Mouse (Mus musculus): ENCODE measurements around the gene 4930595D18Rik. TPM values are rescaled to one million over a fixed set of nuclear protein-coding genes. Genes with fewer than 3 reads are reported as not detected.
A peak's percentile ranks its signal among the peaks of the same experiment; 100 is the strongest.

4930595D18Rik gene
- polyA plus RNA-seq, 1 experiment from 2014 or later: not detected

- H3K9me3 ChIP-seq (replicated peaks; ENCODE audit: control insufficient read depth, low read length, poor library complexity, severe bottlenecking): no peaks in the 10 kb centered on the region
- H3K4me3 ChIP-seq (ENCODE audit: low read depth, low read length): no peak overlapping the region
- H3K4me1 ChIP-seq (ENCODE audit: control insufficient read depth, insufficient read depth, low read length): peaks cover 21% of the 10 kb centered on the region
- 0 out of 2 replicates have a peak, but pooled peaks have one; percentile 21 for ATAC-seq
- H3K4me2 ChIP-seq (ENCODE audit: low read length): peak overlapping the region; percentile 27; the same call in 1 of the 2 replicates
- H3K27ac ChIP-seq (ENCODE audit: low read length): peak overlapping the region; percentile 67
- H3K27me3 ChIP-seq (ENCODE audit: control insufficient read depth, insufficient read depth, low read depth, low read length): no peaks in the 10 kb centered on the region
- 29% methylated on average over 3 of the region's 3 CpGs for WGBS
- H3K9ac ChIP-seq (ENCODE audit: low read depth, low read length): no peak overlapping the region
- H3K36me3 ChIP-seq (ENCODE audit: control insufficient read depth, insufficient read depth, low read length): no peaks in the 10 kb centered on the region
These were observed 19.7 kb upstream of the 4930595D18Rik start for GRCm38 (mm10) chr12:111203945-111204344.

- Histone ChIP-seq H3K4me2 (ENCODE audit: low read length) (no peak overlapping the region), H3K27ac (ENCODE audit: low read length) (peak overlapping the region; percentile 9), H3K4me1 (ENCODE audit: control insufficient read depth, insufficient read depth, low read length) (peaks cover 21% of the 10 kb centered on the region), H3K27me3 (ENCODE audit: control insufficient read depth, insufficient read depth, low read depth, low read length) (no peaks in the 10 kb centered on the region), H3K9ac (ENCODE audit: low read depth, low read length) (no peak overlapping the region), H3K36me3 (ENCODE audit: control insufficient read depth, insufficient read depth, low read length) (no peaks in the 10 kb centered on the region), H3K4me3 (ENCODE audit: low read depth, low read length) (no peak overlapping the region), H3K9me3 (replicated peaks; ENCODE audit: control insufficient read depth, low read length, poor library complexity, severe bottlenecking) (no peaks in the 10 kb centered on the region)
- 38% methylated on average over 10 of the region's 10 CpGs for WGBS
- no peak for ATAC-seq
These were observed 18.8 kb upstream of the 4930595D18Rik start for GRCm38 (mm10) chr12:111203076-111203475.

DNA sequence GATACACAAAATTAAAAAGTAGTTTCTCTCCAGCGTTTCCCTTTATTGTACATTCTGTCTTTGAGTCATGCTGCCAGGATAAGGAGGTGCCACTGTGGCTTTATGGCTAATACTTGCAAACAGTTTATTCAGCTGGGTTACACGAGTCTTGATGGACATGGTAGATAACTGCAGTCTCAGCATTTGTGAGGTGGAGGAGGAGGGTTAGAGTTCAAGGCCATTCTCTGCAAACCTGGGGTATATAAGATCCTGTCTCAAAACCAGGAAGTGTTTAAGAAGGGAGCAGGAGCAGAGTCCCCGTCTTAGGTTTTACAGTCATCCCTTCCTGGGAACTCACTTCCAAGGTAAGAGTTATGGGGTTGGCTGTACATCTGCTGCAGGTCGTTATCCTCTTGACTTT lies 12.3 kb upstream of the 4930595D18Rik start:
- no peak overlapping the region for H3K4me2 ChIP-seq (ENCODE audit: low read length)
- 90% methylated on average over 4 of the region's 4 CpGs for WGBS
- H3K27me3 ChIP-seq (ENCODE audit: control insufficient read depth, insufficient read depth, low read depth, low read length): no peaks in the 10 kb centered on the region
- H3K36me3 ChIP-seq (ENCODE audit: control insufficient read depth, insufficient read depth, low read length): no peaks in the 10 kb centered on the region
- H3K9ac ChIP-seq (ENCODE audit: low read depth, low read length): no peak overlapping the region
- ATAC-seq: no peak
- H3K27ac ChIP-seq (ENCODE audit: low read length): no peak overlapping the region
- H3K4me1 ChIP-seq (ENCODE audit: control insufficient read depth, insufficient read depth, low read length): peaks cover 11% of the 10 kb centered on the region
- no peaks in the 10 kb centered on the region for H3K9me3 ChIP-seq (replicated peaks; ENCODE audit: control insufficient read depth, low read length, poor library complexity, severe bottlenecking)
- no peak overlapping the region for H3K4me3 ChIP-seq (ENCODE audit: low read depth, low read length)

DNA sequence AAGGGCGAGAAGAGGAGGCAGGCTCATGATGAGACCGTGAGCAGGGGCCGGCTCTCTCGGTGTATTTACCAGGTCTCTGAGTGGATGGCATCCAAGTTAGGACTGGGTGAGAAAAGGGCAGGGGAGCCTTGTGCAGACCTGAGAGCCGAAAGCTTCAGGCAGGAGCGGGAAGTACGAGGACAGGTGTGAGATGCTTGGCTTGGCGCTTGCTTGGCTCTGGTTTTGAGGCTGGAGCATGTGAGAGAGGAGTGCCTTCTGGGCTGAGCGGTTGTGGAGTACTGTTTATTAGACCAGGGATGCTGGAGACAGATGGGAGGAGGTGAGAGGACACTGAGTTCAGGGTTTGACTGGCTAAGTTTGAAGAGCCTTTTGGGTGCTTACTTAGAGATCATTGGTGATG lies 9.0 kb upstream of the 4930595D18Rik start:
- no peaks in the 10 kb centered on the region for H3K9me3 ChIP-seq (replicated peaks; ENCODE audit: control insufficient read depth, low read length, poor library complexity, severe bottlenecking)
- H3K27me3 ChIP-seq (ENCODE audit: control insufficient read depth, insufficient read depth, low read depth, low read length): no peaks in the 10 kb centered on the region
- peaks cover 11% of the 10 kb centered on the region for H3K4me1 ChIP-seq (ENCODE audit: control insufficient read depth, insufficient read depth, low read length)
- no peak for ATAC-seq
- no peak overlapping the region for H3K9ac ChIP-seq (ENCODE audit: low read depth, low read length)
- H3K4me3 ChIP-seq (ENCODE audit: low read depth, low read length): no peak overlapping the region
- H3K4me2 ChIP-seq (ENCODE audit: low read length): no peak overlapping the region
- H3K36me3 ChIP-seq (ENCODE audit: control insufficient read depth, insufficient read depth, low read length): no peaks in the 10 kb centered on the region; the same call in 1 of the 2 replicates
- WGBS: 75% methylated on average over 9 of the region's 9 CpGs
- no peak overlapping the region for H3K27ac ChIP-seq (ENCODE audit: low read length)

DNA sequence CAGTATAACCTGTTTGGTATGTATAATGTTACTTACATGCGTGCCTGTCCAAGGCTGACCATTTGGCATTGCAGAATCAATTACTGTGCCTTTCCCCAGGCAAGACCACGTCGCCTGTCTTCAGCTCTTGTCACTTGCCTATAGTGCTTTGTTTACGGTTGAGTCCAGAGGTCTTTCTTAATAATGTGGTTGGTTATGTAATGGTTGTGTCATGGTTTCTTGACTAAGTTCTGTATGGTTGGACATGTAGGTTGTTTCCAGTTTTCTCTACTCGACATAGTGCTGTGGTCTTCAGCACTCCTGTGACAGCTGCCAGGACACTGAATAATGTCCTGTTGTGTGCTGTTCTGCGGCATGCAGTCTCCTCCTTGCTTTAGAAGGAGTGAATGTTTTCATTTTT lies 8.5 kb upstream of the 4930595D18Rik start:
- H3K9ac ChIP-seq (ENCODE audit: low read depth, low read length): no peak overlapping the region
- H3K4me3 ChIP-seq (ENCODE audit: low read depth, low read length): no peak overlapping the region
- H3K4me2 ChIP-seq (ENCODE audit: low read length): no peak overlapping the region
- no peaks in the 10 kb centered on the region; the same call in 1 of the 2 replicates for H3K36me3 ChIP-seq (ENCODE audit: control insufficient read depth, insufficient read depth, low read length)
- no peaks in the 10 kb centered on the region for H3K9me3 ChIP-seq (replicated peaks; ENCODE audit: control insufficient read depth, low read length, poor library complexity, severe bottlenecking)
- ATAC-seq: no peak
- peaks cover 11% of the 10 kb centered on the region for H3K4me1 ChIP-seq (ENCODE audit: control insufficient read depth, insufficient read depth, low read length)
- 82% methylated on average over 6 of the region's 6 CpGs for WGBS
- no peaks in the 10 kb centered on the region for H3K27me3 ChIP-seq (ENCODE audit: control insufficient read depth, insufficient read depth, low read depth, low read length)
- H3K27ac ChIP-seq (ENCODE audit: low read length): no peak overlapping the region

DNA sequence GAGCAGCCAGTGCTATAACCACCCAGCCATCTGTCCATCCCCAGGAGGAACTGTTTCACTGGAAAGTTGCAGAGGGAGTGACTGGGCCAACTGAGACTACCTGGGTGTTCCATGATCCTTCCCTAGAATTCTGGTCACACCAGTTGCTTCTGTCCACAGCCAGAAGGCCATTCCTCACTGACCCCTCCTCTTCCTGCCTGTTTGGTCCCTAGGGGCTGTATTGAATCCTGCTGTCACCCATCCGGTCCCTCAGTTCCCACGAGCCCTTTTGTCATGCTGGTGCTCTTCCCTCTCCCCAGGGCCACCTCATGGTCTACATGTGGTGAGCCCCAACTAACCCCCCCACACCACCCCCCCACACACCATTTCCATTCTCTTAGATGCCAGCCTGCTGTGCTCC lies 6.6 kb upstream of the 4930595D18Rik start:
- Histone ChIP-seq H3K27ac (ENCODE audit: low read length) (no peak overlapping the region), H3K4me3 (ENCODE audit: low read depth, low read length) (no peak overlapping the region), H3K9ac (ENCODE audit: low read depth, low read length) (no peak overlapping the region), H3K4me2 (ENCODE audit: low read length) (no peak overlapping the region), H3K27me3 (ENCODE audit: control insufficient read depth, insufficient read depth, low read depth, low read length) (no peaks in the 10 kb centered on the region), H3K9me3 (replicated peaks; ENCODE audit: control insufficient read depth, low read length, poor library complexity, severe bottlenecking) (no peaks in the 10 kb centered on the region), H3K36me3 (ENCODE audit: control insufficient read depth, insufficient read depth, low read length) (no peaks in the 10 kb centered on the region; the same call in 1 of the 2 replicates), H3K4me1 (ENCODE audit: control insufficient read depth, insufficient read depth, low read length) (peaks cover 11% of the 10 kb centered on the region)
- ATAC-seq: no peak
- WGBS: 65% methylated on average over 2 of the region's 2 CpGs

DNA sequence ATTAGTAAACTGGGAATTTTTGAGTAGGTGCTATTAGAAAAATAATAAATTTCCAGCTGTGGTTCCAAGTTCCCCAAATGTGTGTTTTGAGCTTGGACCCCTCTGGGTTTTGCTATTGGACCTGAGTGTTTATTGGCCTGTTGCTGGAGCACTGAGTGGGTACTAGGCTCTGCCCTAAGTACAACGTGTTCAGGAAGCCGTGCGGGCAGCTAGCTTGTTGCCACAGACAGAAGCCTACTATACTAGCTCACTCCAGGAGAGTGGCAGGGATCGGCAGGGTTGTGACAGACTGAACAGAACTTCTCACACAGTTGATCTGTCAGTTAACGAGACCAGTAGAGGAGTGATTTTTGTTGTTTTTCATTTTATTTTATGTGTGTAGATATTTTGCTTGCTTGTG lies 6.1 kb upstream of the 4930595D18Rik start:
- no peak overlapping the region for H3K27ac ChIP-seq (ENCODE audit: low read length)
- no peak overlapping the region for H3K4me3 ChIP-seq (ENCODE audit: low read depth, low read length)
- H3K9ac ChIP-seq (ENCODE audit: low read depth, low read length): no peak overlapping the region
- H3K36me3 ChIP-seq (ENCODE audit: control insufficient read depth, insufficient read depth, low read length): no peaks in the 10 kb centered on the region; the same call in 1 of the 2 replicates
- no peak for ATAC-seq
- no peak overlapping the region for H3K4me2 ChIP-seq (ENCODE audit: low read length)
- peaks cover 11% of the 10 kb centered on the region for H3K4me1 ChIP-seq (ENCODE audit: control insufficient read depth, insufficient read depth, low read length)
- 90% methylated on average over 5 of the region's 5 CpGs for WGBS
- H3K9me3 ChIP-seq (replicated peaks; ENCODE audit: control insufficient read depth, low read length, poor library complexity, severe bottlenecking): no peaks in the 10 kb centered on the region
- H3K27me3 ChIP-seq (ENCODE audit: control insufficient read depth, insufficient read depth, low read depth, low read length): no peaks in the 10 kb centered on the region

- no peak for ATAC-seq
- Histone ChIP-seq H3K36me3 (ENCODE audit: control insufficient read depth, insufficient read depth, low read length) (no peaks in the 10 kb centered on the region; the same call in 1 of the 2 replicates), H3K9ac (ENCODE audit: low read depth, low read length) (no peak overlapping the region), H3K4me2 (ENCODE audit: low read length) (no peak overlapping the region), H3K27me3 (ENCODE audit: control insufficient read depth, insufficient read depth, low read depth, low read length) (no peaks in the 10 kb centered on the region), H3K4me1 (ENCODE audit: control insufficient read depth, insufficient read depth, low read length) (peaks cover 2% of the 10 kb centered on the region), H3K4me3 (ENCODE audit: low read depth, low read length) (no peak overlapping the region), H3K9me3 (replicated peaks; ENCODE audit: control insufficient read depth, low read length, poor library complexity, severe bottlenecking) (no peaks in the 10 kb centered on the region), H3K27ac (ENCODE audit: low read length) (no peak overlapping the region)
- WGBS: 94% methylated on average over 4 of the region's 4 CpGs
These were observed 4.0 kb upstream of the 4930595D18Rik start for GRCm38 (mm10) chr12:111188295-111188694.

- 87% methylated on average over 3 of the region's 3 CpGs for WGBS
These were observed 2.7 kb upstream of the 4930595D18Rik start for GRCm38 (mm10) chr12:111186986-111187385.

More at GRCm38 (mm10) chr12:111186986-111187385, 2.7 kb upstream of the 4930595D18Rik start:
- H3K27ac ChIP-seq (ENCODE audit: low read length): no peak overlapping the region
- no peak for ATAC-seq
- no peaks in the 10 kb centered on the region for H3K9me3 ChIP-seq (replicated peaks; ENCODE audit: control insufficient read depth, low read length, poor library complexity, severe bottlenecking)
- H3K4me3 ChIP-seq (ENCODE audit: low read depth, low read length): no peak overlapping the region
- H3K4me2 ChIP-seq (ENCODE audit: low read length): no peak overlapping the region
- H3K36me3 ChIP-seq (ENCODE audit: control insufficient read depth, insufficient read depth, low read length): no peaks in the 10 kb centered on the region; the same call in 1 of the 2 replicates
- no peaks in the 10 kb centered on the region for H3K27me3 ChIP-seq (ENCODE audit: control insufficient read depth, insufficient read depth, low read depth, low read length)
- H3K4me1 ChIP-seq (ENCODE audit: control insufficient read depth, insufficient read depth, low read length): no peaks in the 10 kb centered on the region; the same call in 1 of the 2 replicates
- H3K9ac ChIP-seq (ENCODE audit: low read depth, low read length): no peak overlapping the region

Data from midbrain, embryonic 16.5 days (tissue).